Mouse (Mus musculus) heart, embryonic 15.5 days (tissue): Measurements from ENCODE around the gene Cab39l. TPM values are rescaled to one million over a fixed set of nuclear protein-coding genes. Genes with fewer than 3 reads are reported as not detected.

Experiments
- ATAC-seq: fragments of 200-750 bp; cut with Nextera tagmentation; replicated peaks from 2 replicates; pipeline ENCODE4 v1.8.0; 2017; ENCODE audit warnings: low read depth, moderate TSS enrichment; ENCODE audit not compliant: insufficient number of reproducible peaks, insufficient read depth, low FRiP score
- H3K27ac ChIP-seq: fragments of 300-500 bp; sonication (generic); 2 replicates; pipeline ENCODE4 v1.5.1; 2015; ENCODE audit warnings: mild to moderate bottlenecking, inconsistent platforms
- H3K27me3 ChIP-seq: fragments of 300-500 bp; sonication (generic); 2 replicates; pipeline ENCODE4 v1.6.1; 2015; ENCODE audit warnings: inconsistent platforms
- H3K36me3 ChIP-seq: fragments of 300-500 bp; sonication (generic); 2 replicates; pipeline ENCODE4 v1.6.1; 2015; ENCODE audit warnings: mild to moderate bottlenecking, inconsistent platforms
- H3K4me1 ChIP-seq: fragments of 300-500 bp; sonication (generic); replicated peaks from 2 replicates; pipeline ENCODE4 v1.6.1; 2015; ENCODE audit warnings: inconsistent platforms
- H3K4me2 ChIP-seq: fragments of 300-500 bp; sonication (generic); 2 replicates; pipeline ENCODE4 v1.6.1; 2015; ENCODE audit warnings: inconsistent platforms, mild to moderate bottlenecking, moderate library complexity
- H3K4me3 ChIP-seq: fragments of 300-500 bp; sonication (generic); 2 replicates; pipeline ENCODE4 v1.5.1; 2015; ENCODE audit warnings: mild to moderate bottlenecking, inconsistent platforms
- H3K9ac ChIP-seq: fragments of 300-500 bp; sonication (generic); 2 replicates; pipeline ENCODE4 v1.6.1; 2015; ENCODE audit warnings: mild to moderate bottlenecking, inconsistent platforms
- H3K9me3 ChIP-seq: fragments of 300-500 bp; sonication (generic); replicated peaks from 2 replicates; pipeline ENCODE4 v1.6.1; 2016; ENCODE audit warnings: inconsistent platforms
- WGBS: fragments of 180-500 bp; shearing (Covaris S2); methylation state at CpG from one replicate; pipeline ENCODE4 v1.1.7; 2015; ENCODE audit warnings: mixed read lengths; 5-methylcytosine and 5-hydroxymethylcytosine counted together
- polyA plus RNA-seq: library from polyadenylated mRNA; unstranded; fragments of >200 nt; fragmentation: Nextera tagmentation; extraction: Ambion mirVana; gene quantifications from 2 replicates; pipeline ENCODE4 v1.2.1, GENCODE M21; 2015

Gene Cab39l
- polyA plus RNA-seq, 1 experiment from 2014 or later: 23.0 TPM

DNA sequence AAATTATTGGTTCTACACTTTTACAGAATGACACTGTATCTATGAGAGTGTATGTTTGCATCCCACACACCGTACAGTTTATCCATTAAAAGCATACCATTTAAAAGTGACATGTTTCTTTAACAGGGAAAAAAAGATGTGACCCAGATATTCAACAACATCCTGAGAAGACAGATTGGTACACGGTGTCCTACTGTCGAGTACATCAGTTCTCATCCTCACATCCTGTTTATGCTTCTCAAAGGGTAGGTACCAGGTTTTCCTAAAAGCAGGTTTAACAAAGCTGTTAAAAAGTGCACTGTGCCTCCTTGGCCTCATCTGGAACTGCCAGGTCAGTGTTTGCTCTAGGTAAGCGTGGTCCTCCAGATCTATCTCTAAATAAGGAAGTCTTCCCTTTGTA, 65.4 kb downstream of the Cab39l start:
- Histone ChIP-seq H3K4me2 (no peak overlapping the region), H3K36me3 (no peaks in the 10 kb centered on the region), H3K27me3 (no peaks in the 10 kb centered on the region), H3K9me3 (no peaks in the 10 kb centered on the region), H3K9ac (no peak overlapping the region), H3K4me1 (no peaks in the 10 kb centered on the region), H3K4me3 (no peak overlapping the region), H3K27ac (no peak overlapping the region)
- ATAC-seq: no peak
- WGBS: 77% methylated on average over 4 of the region's 4 CpGs

- WGBS: 82% methylated on average over 6 of the region's 6 CpGs
- Histone ChIP-seq H3K9ac (no peak overlapping the region), H3K4me1 (no peaks in the 10 kb centered on the region), H3K36me3 (no peaks in the 10 kb centered on the region), H3K4me3 (no peak overlapping the region), H3K27ac (no peak overlapping the region), H3K27me3 (no peaks in the 10 kb centered on the region), H3K9me3 (no peaks in the 10 kb centered on the region), H3K4me2 (no peak overlapping the region)
- no peak for ATAC-seq
Measured at GRCm38 (mm10) chr14:59513922-59514444, 73.2 kb downstream of the Cab39l start.

DNA sequence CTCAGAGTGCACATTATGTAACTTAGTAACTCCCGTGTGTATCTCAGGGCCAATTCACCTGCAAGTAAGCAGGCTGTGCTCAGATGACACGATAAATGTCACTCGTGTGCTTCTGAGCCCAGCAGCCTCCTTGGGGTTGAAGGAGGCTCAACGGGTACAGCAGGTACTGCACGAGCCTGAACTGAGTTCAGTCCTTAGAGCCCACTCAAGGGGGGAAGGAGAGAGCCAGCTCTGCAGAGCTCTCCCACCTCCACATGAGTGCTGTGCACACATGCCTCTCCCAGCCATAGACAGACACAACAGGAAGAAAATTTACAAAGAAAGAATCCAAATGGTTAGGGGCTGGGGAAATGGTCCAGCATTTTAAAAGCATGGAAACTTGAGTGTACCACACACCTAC, 85.1 kb downstream of the Cab39l start:
- no peaks in the 10 kb centered on the region for H3K36me3 ChIP-seq
- H3K4me3 ChIP-seq: no peak overlapping the region
- H3K9ac ChIP-seq: no peak overlapping the region
- no peaks in the 10 kb centered on the region for H3K9me3 ChIP-seq
- no peaks in the 10 kb centered on the region for H3K4me1 ChIP-seq
- WGBS: 65% methylated on average over 5 of the region's 5 CpGs
- ATAC-seq: no peak
- H3K27ac ChIP-seq: no peak overlapping the region
- no peaks in the 10 kb centered on the region for H3K27me3 ChIP-seq
- no peak overlapping the region for H3K4me2 ChIP-seq

- Histone ChIP-seq H3K27ac (no peak overlapping the region), H3K4me2 (no peak overlapping the region), H3K36me3 (no peaks in the 10 kb centered on the region), H3K4me3 (no peak overlapping the region), H3K9me3 (no peaks in the 10 kb centered on the region), H3K9ac (no peak overlapping the region), H3K27me3 (no peaks in the 10 kb centered on the region), H3K4me1 (no peaks in the 10 kb centered on the region)
- ATAC-seq: no peak
- 67% methylated on average over 1 of the region's 1 CpGs for WGBS
Measured at GRCm38 (mm10) chr14:59530801-59531200, 90.0 kb downstream of the Cab39l start.

DNA sequence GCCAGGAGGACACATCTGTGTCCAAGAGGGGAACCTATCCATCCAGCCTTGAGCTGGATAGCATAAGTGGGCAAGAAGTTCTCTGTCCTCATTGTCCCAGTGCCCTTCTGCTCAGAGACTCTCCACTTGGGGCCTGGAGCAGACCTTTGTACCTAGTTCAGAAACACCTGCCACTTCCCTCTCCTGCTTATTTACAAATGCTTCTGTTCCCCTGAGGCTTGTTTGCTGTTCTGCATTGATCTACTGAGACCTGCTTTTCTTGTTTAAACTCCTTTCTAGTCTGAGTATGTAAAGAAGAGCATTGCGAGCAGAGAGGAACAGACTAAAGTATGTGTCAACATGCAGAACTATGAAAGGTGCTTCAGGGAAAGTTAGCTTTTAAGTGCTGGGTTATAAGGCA, 92.2 kb downstream of the Cab39l start:
- ATAC-seq: no peak
- Histone ChIP-seq H3K27ac (no peak overlapping the region), H3K27me3 (no peaks in the 10 kb centered on the region), H3K4me3 (no peak overlapping the region), H3K4me2 (no peak overlapping the region), H3K36me3 (no peaks in the 10 kb centered on the region), H3K9me3 (no peaks in the 10 kb centered on the region), H3K9ac (no peak overlapping the region), H3K4me1 (no peaks in the 10 kb centered on the region)
- WGBS: 94% methylated on average over 1 of the region's 1 CpGs

DNA sequence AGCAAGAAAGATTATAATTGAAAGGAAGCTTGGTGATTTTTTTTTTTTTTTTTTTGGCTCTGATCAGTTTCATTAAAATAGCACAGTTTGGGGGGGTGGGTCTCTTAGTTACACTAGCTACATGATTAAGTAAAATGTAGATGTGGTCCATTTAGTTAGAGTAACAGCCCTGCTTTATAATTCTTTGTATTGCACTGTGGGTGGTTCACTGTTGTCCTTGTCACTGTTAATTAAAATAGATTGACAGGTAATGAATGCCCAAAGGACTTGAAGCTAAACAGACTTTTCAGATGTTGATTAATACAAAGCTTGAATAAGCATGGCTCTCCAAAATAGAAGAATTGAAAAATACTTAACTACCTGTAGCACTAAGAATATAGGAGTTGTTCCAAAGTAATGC, 93.1 kb downstream of the Cab39l start:
- Histone ChIP-seq H3K4me2 (no peak overlapping the region), H3K9ac (no peak overlapping the region), H3K36me3 (no peaks in the 10 kb centered on the region), H3K9me3 (no peaks in the 10 kb centered on the region), H3K4me1 (no peaks in the 10 kb centered on the region), H3K27me3 (no peaks in the 10 kb centered on the region), H3K4me3 (no peak overlapping the region), H3K27ac (no peak overlapping the region)
- no peak for ATAC-seq

GRCm38 (mm10) chr14:59537829-59538432, 97.2 kb downstream of the Cab39l start:
- Histone ChIP-seq H3K27me3 (no peaks in the 10 kb centered on the region), H3K27ac (no peak overlapping the region), H3K9me3 (no peaks in the 10 kb centered on the region), H3K36me3 (no peaks in the 10 kb centered on the region; the same call in 1 of the 2 replicates), H3K4me3 (no peak overlapping the region), H3K4me2 (no peak overlapping the region), H3K4me1 (no peaks in the 10 kb centered on the region), H3K9ac (no peak overlapping the region)
- ATAC-seq: no peak
- 88% methylated on average over 4 of the region's 4 CpGs for WGBS

DNA sequence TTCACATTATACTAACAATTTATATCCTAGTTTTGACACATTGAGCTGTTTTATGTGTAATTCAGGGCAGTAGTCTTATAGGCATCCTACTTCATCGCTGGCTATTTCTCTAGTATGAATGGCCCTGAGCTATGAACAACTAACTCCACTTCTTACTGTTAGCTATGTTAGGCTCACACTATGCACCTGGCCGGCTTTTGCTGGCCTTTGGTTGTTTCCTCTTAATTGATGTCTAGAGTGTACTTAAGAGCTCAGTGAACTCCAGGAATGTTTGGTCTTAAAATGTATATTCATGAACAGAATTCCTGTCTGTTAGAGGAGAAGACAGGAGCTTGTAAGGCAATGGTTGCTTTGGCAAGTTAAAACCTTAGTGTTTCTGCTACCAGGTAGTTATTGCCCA, 99.5 kb downstream of the Cab39l start:
- Histone ChIP-seq H3K27me3 (no peaks in the 10 kb centered on the region), H3K9ac (no peak overlapping the region), H3K9me3 (no peaks in the 10 kb centered on the region), H3K4me2 (no peak overlapping the region), H3K4me3 (no peak overlapping the region), H3K27ac (no peak overlapping the region), H3K4me1 (no peaks in the 10 kb centered on the region), H3K36me3 (no peaks in the 10 kb centered on the region; the same call in 1 of the 2 replicates)
- no peak for ATAC-seq
- 83% methylated on average over 2 of the region's 2 CpGs for WGBS

GRCm38 (mm10) chr14:59540761-59541160, 100.0 kb downstream of the Cab39l start:
- H3K9ac ChIP-seq: no peak overlapping the region
- H3K9me3 ChIP-seq: no peaks in the 10 kb centered on the region
- no peak overlapping the region for H3K4me2 ChIP-seq
- H3K4me1 ChIP-seq: no peaks in the 10 kb centered on the region
- H3K36me3 ChIP-seq: no peaks in the 10 kb centered on the region; the same call in 1 of the 2 replicates
- no peak for ATAC-seq
- H3K4me3 ChIP-seq: no peak overlapping the region
- WGBS: 73% methylated on average over 6 of the region's 6 CpGs
- H3K27me3 ChIP-seq: no peaks in the 10 kb centered on the region
- no peak overlapping the region for H3K27ac ChIP-seq

DNA sequence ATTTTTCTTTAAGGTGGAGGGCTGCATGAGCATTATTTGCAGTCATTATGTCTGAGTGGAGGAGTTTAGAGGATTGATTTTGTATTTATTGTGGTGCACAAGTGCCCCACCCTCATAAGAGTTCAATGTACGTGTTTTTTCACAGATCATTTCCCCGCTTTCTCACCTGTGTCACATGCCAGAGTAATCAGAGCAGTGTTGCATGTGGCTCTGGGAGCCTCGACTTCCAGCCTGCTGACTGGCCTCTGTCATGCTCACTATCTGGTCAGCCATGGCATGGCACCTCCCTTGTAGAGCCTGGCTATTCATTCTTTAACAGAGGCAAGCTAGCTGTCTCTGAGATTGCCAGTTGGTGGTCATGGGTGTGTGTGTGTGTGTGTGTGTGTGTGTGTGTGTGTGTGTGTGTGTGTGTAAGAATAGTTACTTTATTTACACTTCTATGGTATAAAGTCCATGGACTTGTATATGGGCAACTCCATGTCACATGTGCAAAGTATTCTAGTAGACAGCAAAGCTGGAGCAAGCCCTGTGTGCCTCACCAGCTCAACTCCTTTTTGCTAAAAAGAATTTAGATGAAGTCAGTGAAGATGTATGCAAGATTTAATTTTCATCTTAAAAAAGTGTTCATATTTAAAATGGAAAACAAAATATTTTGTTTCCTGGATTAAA, 102.5 kb downstream of the Cab39l start:
- Histone ChIP-seq H3K4me1 (no peaks in the 10 kb centered on the region), H3K4me2 (no peak overlapping the region), H3K9me3 (no peaks in the 10 kb centered on the region), H3K36me3 (no peaks in the 10 kb centered on the region; the same call in 1 of the 2 replicates), H3K27me3 (no peaks in the 10 kb centered on the region), H3K9ac (no peak overlapping the region), H3K4me3 (no peak overlapping the region), H3K27ac (no peak overlapping the region)
- no peak for ATAC-seq
- 82% methylated on average over 3 of the region's 3 CpGs for WGBS

- Histone ChIP-seq H3K27me3 (no peaks in the 10 kb centered on the region), H3K9me3 (no peaks in the 10 kb centered on the region), H3K27ac (no peak overlapping the region), H3K9ac (no peak overlapping the region), H3K4me3 (no peak overlapping the region), H3K36me3 (no peaks in the 10 kb centered on the region; the same call in 1 of the 2 replicates), H3K4me1 (no peaks in the 10 kb centered on the region; the same call in 1 of the 2 replicates), H3K4me2 (no peak overlapping the region)
- 71% methylated on average over 5 of the region's 5 CpGs for WGBS
- no peak for ATAC-seq
Measured at GRCm38 (mm10) chr14:59543956-59544355, 103.2 kb downstream of the Cab39l start.
